Mouse (Mus musculus): Measurements from ENCODE around the gene Mtnr1a. TPM values are rescaled to one million over a fixed set of nuclear protein-coding genes. Genes with fewer than 3 reads are reported as not detected.

Gene Mtnr1a
- total and polyA plus RNA-seq, 3 experiments, result not detected

GRCm38 (mm10) chr8:45110813-45111104 lies 41.8 kb downstream of the Mtnr1a start:
- no peaks in the 10 kb centered on the region for H3K36me3 ChIP-seq (replicated peaks in 1 of 2; ENCODE audit: control insufficient read depth in 1 of 2, insufficient read depth in 1 of 2, low read length in 1 of 2)
- TF ChIP-seq NRF1 (IDR thresholded peaks at IDR 0.05; ENCODE audit: low read depth, low read length), result no peak
- TF ChIP-seq ELF1 (IDR thresholded peaks at IDR 0.05; ENCODE audit: low read depth, low read length), result no peak
- no peak for TF ChIP-seq MAX (IDR thresholded peaks at IDR 0.05; ENCODE audit: low read length)
- no peak for TF ChIP-seq GABPA (IDR thresholded peaks at IDR 0.05; ENCODE audit: insufficient replicate concordance, low read depth, low read length)
- TF ChIP-seq SIN3A (IDR thresholded peaks at IDR 0.05; ENCODE audit: low read length), result no peak
- TF ChIP-seq E2F4 (IDR thresholded peaks at IDR 0.05; ENCODE audit: insufficient replicate concordance, low read depth, low read length), result no peak
- no peak for TF ChIP-seq USF1 (IDR thresholded peaks at IDR 0.05; ENCODE audit: low read depth, low read length)
- no peak for TF ChIP-seq RCOR1 (conservative IDR thresholded peaks at IDR 0.05; ENCODE audit: low read depth, low read length)
- TF ChIP-seq IRF4 (IDR thresholded peaks at IDR 0.05; ENCODE audit: low read depth, low read length), result no peak
- no peak for TF ChIP-seq SMC3 (IDR thresholded peaks at IDR 0.05; ENCODE audit: low read depth, low read length)
- no peak for TF ChIP-seq KAT2A (IDR thresholded peaks at IDR 0.05; ENCODE audit: insufficient replicate concordance, low read length)
- TF ChIP-seq POLR2A (IDR thresholded peaks at IDR 0.05; ENCODE audit: low read depth, low read length), result no peak
- no peak for TF ChIP-seq ZKSCAN1 (IDR thresholded peaks at IDR 0.05; ENCODE audit: borderline replicate concordance, low read depth, low read length)
- no peak for TF ChIP-seq NELFE (IDR thresholded peaks at IDR 0.05; ENCODE audit: low read depth, low read length)
- no peak for TF ChIP-seq UBTF (IDR thresholded peaks at IDR 0.05; ENCODE audit: low read depth, low read length)
- no peak for TF ChIP-seq PAX5 (IDR thresholded peaks at IDR 0.05; ENCODE audit: low read length)
- TF ChIP-seq BHLHE40 (IDR thresholded peaks at IDR 0.05; ENCODE audit: low read depth, low read length), result no peak
- peaks cover 59% of the 10 kb centered on the region for H3K9me3 ChIP-seq (replicated peaks; ENCODE audit: low read length)
- H3K27me3 ChIP-seq (replicated peaks), result no peaks in the 10 kb centered on the region
- H3K4me1 ChIP-seq (ENCODE audit: control insufficient read depth in 1 of 2, insufficient read depth in 2 of 2), result no peaks in the 10 kb centered on the region
- no peak overlapping the region for H3K9ac ChIP-seq (ENCODE audit: insufficient read depth, low read depth)
- no peak overlapping the region for H3K27ac ChIP-seq (ENCODE audit: insufficient read depth, low read depth)
- dilution Hi-C loops (cut with MboI; ENCODE audit: extremely low pct_ligation_motif_present, extremely low pct_unique_long_range_greater_than_20kb, low sequenced_read_pairs) (no loop called here), in situ Hi-C loops (cut with MboI; ENCODE audit: low pct_ligation_motif_present, low pct_unique_long_range_greater_than_20kb, low sequenced_read_pairs) (no loop called here)
- no peak overlapping the region for H3K4me3 ChIP-seq (replicated peaks in 1 of 3; ENCODE audit: low read depth in 2 of 3, low read length in 2 of 3, poor library complexity in 1 of 3)
- no peak for DNase-seq (ENCODE audit: extremely low read depth)
- H3K4me2 ChIP-seq (ENCODE audit: insufficient read depth, low read depth, poor library complexity, severe bottlenecking), result no peak overlapping the region
- H3K79me2 ChIP-seq (replicated peaks; ENCODE audit: control insufficient read depth, extremely low read depth, insufficient read depth, poor library complexity, severe bottlenecking), result no peaks in the 10 kb centered on the region

GRCm38 (mm10) chr8:45111820-45112219 lies 42.9 kb downstream of the Mtnr1a start:
- Histone ChIP-seq H3K4me3 (replicated peaks in 1 of 3; ENCODE audit: low read depth in 2 of 3, low read length in 2 of 3, poor library complexity in 1 of 3) (no peak overlapping the region), H3K36me3 (replicated peaks in 1 of 2; ENCODE audit: control insufficient read depth in 1 of 2, insufficient read depth in 1 of 2, low read length in 1 of 2) (no peaks in the 10 kb centered on the region), H3K27ac (ENCODE audit: insufficient read depth, low read depth) (no peak overlapping the region), H3K4me2 (ENCODE audit: insufficient read depth, low read depth, poor library complexity, severe bottlenecking) (no peak overlapping the region), H3K27me3 (replicated peaks) (no peaks in the 10 kb centered on the region), H3K79me2 (replicated peaks; ENCODE audit: control insufficient read depth, extremely low read depth, insufficient read depth, poor library complexity, severe bottlenecking) (no peaks in the 10 kb centered on the region), H3K9me3 (replicated peaks; ENCODE audit: low read length) (peaks cover 67% of the 10 kb centered on the region), H3K9ac (ENCODE audit: insufficient read depth, low read depth) (no peak overlapping the region), H3K4me1 (ENCODE audit: control insufficient read depth in 1 of 2, insufficient read depth in 2 of 2) (no peaks in the 10 kb centered on the region)
- in situ Hi-C loops (cut with MboI; ENCODE audit: low pct_ligation_motif_present, low pct_unique_long_range_greater_than_20kb, low sequenced_read_pairs) (no loop called here), dilution Hi-C loops (cut with MboI; ENCODE audit: extremely low pct_ligation_motif_present, extremely low pct_unique_long_range_greater_than_20kb, low sequenced_read_pairs) (no loop called here)
- TF ChIP-seq ZNF384 (IDR thresholded peaks at IDR 0.05; ENCODE audit: low read depth, low read length) (no peak), MEF2A (IDR thresholded peaks at IDR 0.05; ENCODE audit: borderline replicate concordance, low read depth, low read length) (no peak), BHLHE40 (IDR thresholded peaks at IDR 0.05; ENCODE audit: low read depth, low read length) (no peak), MAFK (IDR thresholded peaks at IDR 0.05; ENCODE audit: insufficient replicate concordance, low read length) (no peak), POLR2AphosphoS2 (IDR thresholded peaks at IDR 0.05; ENCODE audit: low read depth, low read length) (no peak), JUND (conservative IDR thresholded peaks at IDR 0.05; ENCODE audit: low read depth, low read length) (no peak), KAT2A (IDR thresholded peaks at IDR 0.05; ENCODE audit: insufficient replicate concordance, low read length) (no peak)
- DNase-seq (ENCODE audit: extremely low read depth), result no peak
